Mouse (Mus musculus): ENCODE measurements around the gene Dclk1. TPM values are rescaled to one million over a fixed set of nuclear protein-coding genes. Genes with fewer than 3 reads are reported as not detected.

Dclk1 gene
- polyA plus RNA-seq, 1 experiment from 2014 or later, result 15.3 TPM

GRCm38 (mm10) chr3:55270345-55270744, 28.2 kb downstream of the Dclk1 start:
- 84% methylated on average over 3 of the region's 3 CpGs for WGBS
- Histone ChIP-seq H3K4me1 (replicated peaks) (no peaks in the 10 kb centered on the region), H3K9ac (no peak overlapping the region), H3K9me3 (no peaks in the 10 kb centered on the region), H3K27ac (no peak overlapping the region), H3K4me2 (replicated peaks) (no peak overlapping the region), H3K4me3 (replicated peaks) (no peak overlapping the region), H3K36me3 (no peaks in the 10 kb centered on the region), H3K27me3 (replicated peaks) (no peaks in the 10 kb centered on the region)
- no peak for ATAC-seq

- Histone ChIP-seq H3K36me3 (no peaks in the 10 kb centered on the region), H3K27me3 (replicated peaks) (no peaks in the 10 kb centered on the region), H3K4me2 (replicated peaks) (no peak overlapping the region), H3K9ac (no peak overlapping the region), H3K27ac (no peak overlapping the region), H3K4me3 (replicated peaks) (no peak overlapping the region), H3K9me3 (no peaks in the 10 kb centered on the region), H3K4me1 (replicated peaks) (no peaks in the 10 kb centered on the region)
- no peak for ATAC-seq
- 77% methylated on average over 5 of the region's 5 CpGs for WGBS
These were observed 28.8 kb downstream of the Dclk1 start for GRCm38 (mm10) chr3:55270920-55271319.

- no peak overlapping the region for H3K4me2 ChIP-seq (replicated peaks)
- no peaks in the 10 kb centered on the region for H3K4me1 ChIP-seq (replicated peaks)
- no peak overlapping the region for H3K4me3 ChIP-seq (replicated peaks)
- ATAC-seq, result no peak
- WGBS, result 83% methylated on average over 6 of the region's 6 CpGs
- H3K9ac ChIP-seq, result no peak overlapping the region
- no peaks in the 10 kb centered on the region for H3K9me3 ChIP-seq
- no peaks in the 10 kb centered on the region for H3K36me3 ChIP-seq
- H3K27ac ChIP-seq, result no peak overlapping the region
- no peaks in the 10 kb centered on the region for H3K27me3 ChIP-seq (replicated peaks)
These were observed 30.4 kb downstream of the Dclk1 start for GRCm38 (mm10) chr3:55272536-55272935.

GRCm38 (mm10) chr3:55276446-55276845, 34.3 kb downstream of the Dclk1 start:
- ATAC-seq, result no peak
- no peaks in the 10 kb centered on the region for H3K27me3 ChIP-seq (replicated peaks)
- H3K4me1 ChIP-seq (replicated peaks), result no peaks in the 10 kb centered on the region
- WGBS, result 70% methylated on average over 3 of the region's 3 CpGs
- no peaks in the 10 kb centered on the region for H3K36me3 ChIP-seq
- H3K27ac ChIP-seq, result no peak overlapping the region
- no peaks in the 10 kb centered on the region for H3K9me3 ChIP-seq
- H3K9ac ChIP-seq, result no peak overlapping the region
- H3K4me2 ChIP-seq (replicated peaks), result no peak overlapping the region
- no peak overlapping the region for H3K4me3 ChIP-seq (replicated peaks)

- Histone ChIP-seq H3K4me2 (replicated peaks) (no peak overlapping the region), H3K27me3 (replicated peaks) (no peaks in the 10 kb centered on the region), H3K36me3 (no peaks in the 10 kb centered on the region), H3K4me3 (replicated peaks) (no peak overlapping the region), H3K27ac (no peak overlapping the region), H3K9ac (no peak overlapping the region), H3K9me3 (no peaks in the 10 kb centered on the region), H3K4me1 (replicated peaks) (no peaks in the 10 kb centered on the region)
- no peak for ATAC-seq
- 82% methylated on average over 1 of the region's 1 CpGs for WGBS
These were observed 34.7 kb downstream of the Dclk1 start for GRCm38 (mm10) chr3:55276851-55277250.

- ATAC-seq, result no peak
These were observed 35.7 kb downstream of the Dclk1 start for GRCm38 (mm10) chr3:55277829-55278228.

GRCm38 (mm10) chr3:55279923-55280322, 37.8 kb downstream of the Dclk1 start:
- no peaks in the 10 kb centered on the region for H3K4me1 ChIP-seq (replicated peaks)
- no peak overlapping the region for H3K27ac ChIP-seq
- H3K27me3 ChIP-seq (replicated peaks), result no peaks in the 10 kb centered on the region
- H3K4me3 ChIP-seq (replicated peaks), result no peak overlapping the region
- 82% methylated on average over 4 of the region's 4 CpGs for WGBS
- no peak for ATAC-seq
- H3K4me2 ChIP-seq (replicated peaks), result no peak overlapping the region
- H3K36me3 ChIP-seq, result no peaks in the 10 kb centered on the region
- no peak overlapping the region for H3K9ac ChIP-seq
- no peaks in the 10 kb centered on the region for H3K9me3 ChIP-seq

More at GRCm38 (mm10) chr3:55277829-55278228, 35.7 kb downstream of the Dclk1 start:
- H3K9ac ChIP-seq, result no peak overlapping the region
- H3K27ac ChIP-seq, result no peak overlapping the region
- 57% methylated on average over 1 of the region's 1 CpGs for WGBS
- H3K27me3 ChIP-seq (replicated peaks), result no peaks in the 10 kb centered on the region
- no peaks in the 10 kb centered on the region for H3K4me1 ChIP-seq (replicated peaks)
- H3K4me3 ChIP-seq (replicated peaks), result no peak overlapping the region
- no peak overlapping the region for H3K4me2 ChIP-seq (replicated peaks)
- no peaks in the 10 kb centered on the region for H3K9me3 ChIP-seq
- no peaks in the 10 kb centered on the region for H3K36me3 ChIP-seq

GRCm38 (mm10) chr3:55280471-55280870, 38.3 kb downstream of the Dclk1 start:
- H3K27ac ChIP-seq, result no peak overlapping the region
- ATAC-seq, result no peak

GRCm38 (mm10) chr3:55284215-55284614, 42.1 kb downstream of the Dclk1 start:
- WGBS, result 49% methylated on average over 3 of the region's 3 CpGs
- Histone ChIP-seq H3K9ac (no peak overlapping the region), H3K4me2 (replicated peaks) (no peak overlapping the region), H3K4me3 (replicated peaks) (no peak overlapping the region), H3K9me3 (no peaks in the 10 kb centered on the region), H3K27me3 (replicated peaks) (no peaks in the 10 kb centered on the region), H3K36me3 (no peaks in the 10 kb centered on the region), H3K27ac (no peak overlapping the region), H3K4me1 (replicated peaks) (no peaks in the 10 kb centered on the region)
- no peak for ATAC-seq

More at GRCm38 (mm10) chr3:55280471-55280870, 38.3 kb downstream of the Dclk1 start:
- H3K9me3 ChIP-seq, result no peaks in the 10 kb centered on the region
- H3K36me3 ChIP-seq, result no peaks in the 10 kb centered on the region
- H3K4me2 ChIP-seq (replicated peaks), result no peak overlapping the region
- no peak overlapping the region for H3K9ac ChIP-seq
- H3K27me3 ChIP-seq (replicated peaks), result no peaks in the 10 kb centered on the region
- H3K4me1 ChIP-seq (replicated peaks), result no peaks in the 10 kb centered on the region
- H3K4me3 ChIP-seq (replicated peaks), result no peak overlapping the region

GRCm38 (mm10) chr3:55288726-55289125, 46.6 kb downstream of the Dclk1 start:
- H3K4me1 ChIP-seq (replicated peaks), result no peaks in the 10 kb centered on the region
- H3K27me3 ChIP-seq (replicated peaks), result no peaks in the 10 kb centered on the region
- H3K27ac ChIP-seq, result no peak overlapping the region
- no peaks in the 10 kb centered on the region for H3K36me3 ChIP-seq
- no peak overlapping the region for H3K4me2 ChIP-seq (replicated peaks)
- 72% methylated on average over 4 of the region's 4 CpGs for WGBS
- no peak for ATAC-seq
- no peak overlapping the region for H3K9ac ChIP-seq
- no peaks in the 10 kb centered on the region for H3K9me3 ChIP-seq
- no peak overlapping the region for H3K4me3 ChIP-seq (replicated peaks)

GRCm38 (mm10) chr3:55291964-55292363, 49.8 kb downstream of the Dclk1 start:
- no peak for ATAC-seq
- Histone ChIP-seq H3K4me2 (replicated peaks) (no peak overlapping the region), H3K4me1 (replicated peaks) (no peaks in the 10 kb centered on the region), H3K36me3 (no peaks in the 10 kb centered on the region), H3K4me3 (replicated peaks) (no peak overlapping the region), H3K27me3 (replicated peaks) (no peaks in the 10 kb centered on the region), H3K9ac (no peak overlapping the region), H3K27ac (no peak overlapping the region), H3K9me3 (no peaks in the 10 kb centered on the region)
- 47% methylated on average over 4 of the region's 4 CpGs for WGBS

GRCm38 (mm10) chr3:55292783-55293430, 50.7 kb downstream of the Dclk1 start:
- WGBS, result 67% methylated on average over 10 of the region's 10 CpGs
- H3K36me3 ChIP-seq, result no peaks in the 10 kb centered on the region
- H3K4me1 ChIP-seq (replicated peaks), result no peaks in the 10 kb centered on the region
- H3K27me3 ChIP-seq (replicated peaks), result no peaks in the 10 kb centered on the region
- no peak for ATAC-seq
- no peak overlapping the region for H3K4me3 ChIP-seq (replicated peaks)
- no peaks in the 10 kb centered on the region for H3K9me3 ChIP-seq
- H3K27ac ChIP-seq, result no peak overlapping the region
- no peak overlapping the region for H3K9ac ChIP-seq
- H3K4me2 ChIP-seq (replicated peaks), result no peak overlapping the region

GRCm38 (mm10) chr3:55305653-55306052, 63.5 kb downstream of the Dclk1 start:
- ATAC-seq, result no peak
- Histone ChIP-seq H3K36me3 (no peaks in the 10 kb centered on the region), H3K9ac (no peak overlapping the region), H3K27ac (no peak overlapping the region), H3K27me3 (replicated peaks) (no peaks in the 10 kb centered on the region), H3K4me2 (replicated peaks) (no peak overlapping the region), H3K4me1 (replicated peaks) (no peaks in the 10 kb centered on the region), H3K4me3 (replicated peaks) (no peak overlapping the region), H3K9me3 (no peaks in the 10 kb centered on the region)
